Mouse (Mus musculus) B cell, adult 2 months (primary cell): ENCODE measurements around the gene Baiap2l2.

ENCODE experiments used
- DNase-seq, 2 experiments: peaks; one replicate each; pipeline ENCODE4 v3.0.0; 2022

The Baiap2l2 gene

GRCm38 (mm10) chr15:79299563-79300155 is 14.3 kb upstream of the Baiap2l2 start:
- DNase-seq, result no peak

GRCm38 (mm10) chr15:79298553-79298952 is 13.2 kb upstream of the Baiap2l2 start:
- DNase-seq, result no peak

- no peak for DNase-seq
These were observed 7.4 kb upstream of the Baiap2l2 start for GRCm38 (mm10) chr15:79292779-79293178.

GRCm38 (mm10) chr15:79290340-79290739 is 5.0 kb upstream of the Baiap2l2 start:
- no peak for DNase-seq

GRCm38 (mm10) chr15:79289441-79289840 is 4.1 kb upstream of the Baiap2l2 start:
- DNase-seq, result no peak

- DNase-seq, result no peak
These were observed 3.0 kb upstream of the Baiap2l2 start for GRCm38 (mm10) chr15:79288387-79288786.

- no peak for DNase-seq
These were observed 1.8 kb upstream of the Baiap2l2 start for GRCm38 (mm10) chr15:79287091-79287490.

GRCm38 (mm10) chr15:79286141-79286540 is 804 bp upstream of the Baiap2l2 start:
- DNase-seq, result no peak

GRCm38 (mm10) chr15:79283371-79283770 is 2.0 kb downstream of the Baiap2l2 start:
- DNase-seq, result no peak

- no peak for DNase-seq
These were observed 2.9 kb downstream of the Baiap2l2 start for GRCm38 (mm10) chr15:79282434-79282833.

GRCm38 (mm10) chr15:79281389-79281788 is 3.9 kb downstream of the Baiap2l2 start:
- peak; percentile 17 to 22 for DNase-seq

GRCm38 (mm10) chr15:79280850-79281249 is 4.5 kb downstream of the Baiap2l2 start:
- DNase-seq, result no peak

GRCm38 (mm10) chr15:79280209-79280608 is 5.1 kb downstream of the Baiap2l2 start:
- peak; percentile 48 to 56 for DNase-seq

- DNase-seq, result no peak
These were observed 7.6 kb downstream of the Baiap2l2 start for GRCm38 (mm10) chr15:79277728-79278127.

- DNase-seq, result no peak
These were observed 12.3 kb downstream of the Baiap2l2 start for GRCm38 (mm10) chr15:79273020-79273419.

- DNase-seq, result peak; percentile 74 to 76
These were observed 14.1 kb downstream of the Baiap2l2 start for GRCm38 (mm10) chr15:79271124-79271746.

- peak; percentile 82 for DNase-seq
These were observed 14.8 kb downstream of the Baiap2l2 start for GRCm38 (mm10) chr15:79270317-79271123.

- DNase-seq, result no peak
These were observed 16.8 kb downstream of the Baiap2l2 start for GRCm38 (mm10) chr15:79268521-79268920.

GRCm38 (mm10) chr15:79265384-79265783 is 20.0 kb downstream of the Baiap2l2 start:
- no peak for DNase-seq

- no peak for DNase-seq
These were observed 21.6 kb downstream of the Baiap2l2 start for GRCm38 (mm10) chr15:79263726-79264125.

GRCm38 (mm10) chr15:79262786-79263309 is 22.5 kb downstream of the Baiap2l2 start:
- no peak for DNase-seq

GRCm38 (mm10) chr15:79262375-79262774 is 23.0 kb downstream of the Baiap2l2 start:
- peak; percentile 25 to 28 for DNase-seq

GRCm38 (mm10) chr15:79261757-79262156 is 23.6 kb downstream of the Baiap2l2 start:
- DNase-seq, result no peak
